Mouse (Mus musculus): Measurements from ENCODE around the gene Uba52. TPM values are rescaled to one million over a fixed set of nuclear protein-coding genes. Genes with fewer than 3 reads are reported as not detected.

The Uba52 gene
- polyA plus RNA-seq (2012; ENCODE audit: low replicate concordance), result 756 and 1,789 TPM in 2 replicates

GRCm38 (mm10) chr8:70510228-70510915 is at the start of gene Uba52:
TSS of gene Uba52 (minus strand) at chr8:70510801.

GRCm38 (mm10) chr8:70539077-70539813 is 28.6 kb upstream of the Uba52 start, which contains the start of gene Ell:
TSS of gene Ell (plus strand) at chr8:70539457.

GRCm38 (mm10) chr8:70527512-70528181 is 17.0 kb upstream of the Uba52 start, which contains the start of the genes Fkbp8 and Kxd1:
TSS of gene Fkbp8 (plus strand) at chr8:70527724.
TSS of gene Kxd1 (minus strand) at chr8:70527956.

GRCm38 (mm10) chr8:70506328-70507026 is 4.1 kb downstream of the Uba52 start, which contains the start of gene Rex1bd:
TSS of gene Rex1bd (minus strand) at chr8:70506752.

GRCm38 (mm10) chr8:70492664-70493640 is 17.6 kb downstream of the Uba52 start, which contains the start of gene Crlf1:
TSS of gene Crlf1 (plus strand) at chr8:70493158.

GRCm38 (mm10) chr8:70486941-70487520 is 23.6 kb downstream of the Uba52 start, which contains the start of gene Tmem59l:
TSS of gene Tmem59l (minus strand) at chr8:70487358.

GRCm38 (mm10) chr8:70476333-70477268 is 34.0 kb downstream of the Uba52 start, which contains the start of gene Klhl26:
TSS of gene Klhl26 (minus strand) at chr8:70476968.

Other genes starting within 250 kb of the Uba52 start
- gene Homer3, start 228.0 kb downstream of the Uba52 start, polyA plus RNA-seq (2012; ENCODE audit: low replicate concordance), result 14.2 and 18.3 TPM in 2 replicates
- 25.7 and 31.1 TPM in 2 replicates for gene Ddx49, start 208.3 kb downstream of the Uba52 start, polyA plus RNA-seq (2012; ENCODE audit: low replicate concordance)
- gene Cope, start 208.3 kb downstream of the Uba52 start, polyA plus RNA-seq (2012; ENCODE audit: low replicate concordance), result 177 and 198 TPM in 2 replicates
- 0.26 and 1.4 TPM in 2 replicates for gene Cers1, start 195.0 kb downstream of the Uba52 start, polyA plus RNA-seq (2012; ENCODE audit: low replicate concordance)
- gene Gdf1, start 181.0 kb downstream of the Uba52 start, polyA plus RNA-seq (2012; ENCODE audit: low replicate concordance), result 0.27 and 0.54 TPM in 2 replicates
- gene Upf1, start 157.5 kb downstream of the Uba52 start, polyA plus RNA-seq (2012; ENCODE audit: low replicate concordance), result 89.7 and 137 TPM in 2 replicates
- gene Comp, start 137.2 kb downstream of the Uba52 start, polyA plus RNA-seq (2012; ENCODE audit: low replicate concordance), result 0.09 and 0.41 TPM in 2 replicates
- gene Crtc1, start 71.2 kb downstream of the Uba52 start, polyA plus RNA-seq (2012; ENCODE audit: low replicate concordance), result 23.0 and 38.0 TPM in 2 replicates
- 7.5 and 7.9 TPM in 2 replicates for gene Klhl26, start 33.8 kb downstream of the Uba52 start, polyA plus RNA-seq (2012; ENCODE audit: low replicate concordance)
- gene Tmem59l, start 23.4 kb downstream of the Uba52 start, polyA plus RNA-seq (2012; ENCODE audit: low replicate concordance), result 0.34 TPM in 1 of 2 replicates, not detected in the other
- gene Crlf1, start 17.6 kb downstream of the Uba52 start, polyA plus RNA-seq (2012; ENCODE audit: low replicate concordance), result 0.13 and 0.34 TPM in 2 replicates
- gene Rex1bd, start 4.0 kb downstream of the Uba52 start, polyA plus RNA-seq (2012; ENCODE audit: low replicate concordance), result 130 and 215 TPM in 2 replicates
- gene Fkbp8, start 16.9 kb upstream of the Uba52 start, polyA plus RNA-seq (2012; ENCODE audit: low replicate concordance), result 658 and 1,767 TPM in 2 replicates
- 25.8 and 38.2 TPM in 2 replicates for gene Kxd1, start 17.2 kb upstream of the Uba52 start, polyA plus RNA-seq (2012; ENCODE audit: low replicate concordance)
- 46.8 and 56.3 TPM in 2 replicates for gene Ell, start 28.7 kb upstream of the Uba52 start, polyA plus RNA-seq (2012; ENCODE audit: low replicate concordance)
- 123 and 176 TPM in 2 replicates for gene Isyna1, start 83.6 kb upstream of the Uba52 start, polyA plus RNA-seq (2012; ENCODE audit: low replicate concordance)
- gene Ssbp4, start 98.1 kb upstream of the Uba52 start, polyA plus RNA-seq (2012; ENCODE audit: low replicate concordance), result 364 and 1,497 TPM in 2 replicates
- gene Lrrc25, start 105.4 kb upstream of the Uba52 start, polyA plus RNA-seq (2012; ENCODE audit: low replicate concordance), result 40.3 and 51.0 TPM in 2 replicates
- 0.58 and 1.2 TPM in 2 replicates for gene Gdf15, start 121.7 kb upstream of the Uba52 start, polyA plus RNA-seq (2012; ENCODE audit: low replicate concordance)
- 3.4 and 3.7 TPM in 2 replicates for gene Pgpep1, start 149.6 kb upstream of the Uba52 start, polyA plus RNA-seq (2012; ENCODE audit: low replicate concordance)
- 257 and 405 TPM in 2 replicates for gene Lsm4, start 162.4 kb upstream of the Uba52 start, polyA plus RNA-seq (2012; ENCODE audit: low replicate concordance)
- 801 and 2,923 TPM in 2 replicates for gene Jund, start 188.1 kb upstream of the Uba52 start, polyA plus RNA-seq (2012; ENCODE audit: low replicate concordance)
- 0.03 TPM in 1 of 2 replicates, not detected in the other for gene Iqcn, start 192.7 kb upstream of the Uba52 start, polyA plus RNA-seq (2012; ENCODE audit: low replicate concordance)
- 0.20 TPM in 1 of 2 replicates, not detected in the other for gene Gm3336, start 207.7 kb upstream of the Uba52 start, polyA plus RNA-seq (2012; ENCODE audit: low replicate concordance)
- 8.2 and 8.4 TPM in 2 replicates for gene Pde4c, start 212.9 kb upstream of the Uba52 start, polyA plus RNA-seq (2012; ENCODE audit: low replicate concordance)
- gene Rab3a, start 243.9 kb upstream of the Uba52 start, polyA plus RNA-seq (2012; ENCODE audit: low replicate concordance), result 23.3 and 50.9 TPM in 2 replicates